Mouse (Mus musculus): Measurements from ENCODE around the gene Olfr1015.

DNA sequence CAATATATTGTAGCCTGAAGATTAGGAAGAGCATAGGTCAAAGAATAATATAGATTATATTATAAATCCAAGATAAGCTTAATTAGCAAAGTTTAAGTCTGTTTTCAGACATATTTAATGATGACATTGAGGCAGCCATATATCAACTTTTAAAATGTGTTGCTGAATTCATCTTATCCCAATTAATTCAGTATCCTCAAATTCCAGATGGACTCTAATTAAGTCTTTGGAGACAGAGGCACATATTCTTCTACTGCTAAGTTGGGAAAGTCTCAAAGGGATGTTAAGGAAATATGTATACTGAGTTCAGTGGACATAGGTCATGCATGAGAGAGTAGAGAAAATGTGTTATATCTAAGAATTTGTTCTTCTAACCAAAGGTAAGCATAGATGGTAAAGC is at the start of gene Olfr1015:
- no peak for TF ChIP-seq CTCF (IDR thresholded peaks at IDR 0.05; ENCODE audit: low read depth, low read length)
- no peak for TF ChIP-seq POLR2A (IDR thresholded peaks at IDR 0.05; ENCODE audit: borderline replicate concordance, low read depth, low read length)

Measured in bone marrow macrophage, adult 2 months (primary cell).